9 mouse cellular contexts compared by ENCODE assay signal in the genomic region with DNA sequence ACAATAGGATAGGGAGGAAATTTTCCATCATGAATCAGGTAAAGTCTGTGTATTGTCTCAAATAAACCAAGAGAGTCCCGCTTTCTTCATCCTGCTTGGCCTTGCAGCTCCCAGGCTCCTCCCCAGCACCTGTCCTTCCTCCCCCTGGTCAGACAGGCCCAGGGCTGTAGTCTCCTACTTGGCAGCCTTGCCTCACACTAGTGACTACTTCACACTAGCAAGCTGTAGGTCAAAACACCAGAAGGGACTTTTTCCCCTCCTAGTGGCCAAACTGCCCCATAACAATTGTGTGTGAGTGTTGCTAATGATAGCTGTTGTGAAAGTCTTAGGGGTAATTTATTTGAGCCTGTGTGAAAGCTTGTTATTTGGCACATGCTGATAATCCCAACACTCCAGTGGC.
DNase-seq lines count a peak whose midpoint lies in the region; ATAC-seq and TF ChIP-seq lines count a peak whose summit lies in the region.
"Had no signal": no experiment of that assay in that cellular context is flagged by ENCODE, and none has a peak within 500 bp of the region (broad histone marks: within the 10 kb centered on the region; RNA-seq: fewer than 3 reads in every experiment).

No protein-coding gene starts in this region.

- TF ChIP-seq EP300 in heart, postnatal 0 days (IDR thresholded peaks at IDR 0.05; ENCODE audit: low read depth) = no peak

- H3K4me2 ChIP-seq in heart, postnatal 0 days (ENCODE audit: low read depth, low read length) = no peak overlapping the region
- H3K4me2 ChIP-seq in midbrain, embryonic 11.5 days = no peak overlapping the region
- no peak overlapping the region for H3K4me2 ChIP-seq in midbrain, embryonic 15.5 days

- 80% methylated on average over 1 of the region's 1 CpGs for WGBS in heart, postnatal 0 days
- WGBS in midbrain, embryonic 11.5 days = 88% methylated on average over 1 of the region's 1 CpGs
- 80% methylated on average over 1 of the region's 1 CpGs for WGBS in midbrain, embryonic 15.5 days

- H3K4me1 ChIP-seq in heart, postnatal 0 days (ENCODE audit: control insufficient read depth, insufficient read depth) = no peaks in the 10 kb centered on the region
- no peaks in the 10 kb centered on the region for H3K4me1 ChIP-seq in midbrain, embryonic 11.5 days (ENCODE audit: control insufficient read depth, insufficient read depth, low read length)
- H3K4me1 ChIP-seq in midbrain, embryonic 15.5 days = no peaks in the 10 kb centered on the region

- H3K27me3 ChIP-seq in heart, postnatal 0 days (ENCODE audit: control insufficient read depth, insufficient read depth, low read length) = no peaks in the 10 kb centered on the region; the same call in 1 of the 2 replicates
- no peaks in the 10 kb centered on the region for H3K27me3 ChIP-seq in midbrain, embryonic 11.5 days (ENCODE audit: control insufficient read depth, insufficient read depth, low read length)
- H3K27me3 ChIP-seq in midbrain, embryonic 15.5 days (replicated peaks) = no peaks in the 10 kb centered on the region

- H3K4me3 ChIP-seq in heart, postnatal 0 days (ENCODE audit: low read depth, low read length) = no peak overlapping the region
- no peak overlapping the region for H3K4me3 ChIP-seq in midbrain, embryonic 11.5 days (ENCODE audit: low read depth, low read length)
- H3K4me3 ChIP-seq in midbrain, embryonic 15.5 days = no peak overlapping the region
- H3K4me3 ChIP-seq: erythroblast, embryonic 14.5 days had no signal

- H3K9me3 ChIP-seq in heart, postnatal 0 days (replicated peaks; ENCODE audit: control insufficient read depth, low read length) = no peaks in the 10 kb centered on the region
- H3K9me3 ChIP-seq in midbrain, embryonic 11.5 days (ENCODE audit: control insufficient read depth, low read length) = no peaks in the 10 kb centered on the region
- H3K9me3 ChIP-seq in midbrain, embryonic 15.5 days = no peaks in the 10 kb centered on the region

- no peak for ATAC-seq in heart, postnatal 0 days (ENCODE audit: insufficient read depth, low read depth)
- no peak for ATAC-seq in midbrain, embryonic 11.5 days (ENCODE audit: low FRiP score)
- ATAC-seq in midbrain, embryonic 15.5 days (replicated peaks) = no peak

- H3K36me3 ChIP-seq in heart, postnatal 0 days (replicated peaks; ENCODE audit: control insufficient read depth, insufficient read depth, low read length) = no peaks in the 10 kb centered on the region
- no peaks in the 10 kb centered on the region for H3K36me3 ChIP-seq in midbrain, embryonic 11.5 days (ENCODE audit: control insufficient read depth, insufficient read depth, low read length)
- H3K36me3 ChIP-seq in midbrain, embryonic 15.5 days (replicated peaks) = peaks cover 22% of the 10 kb centered on the region; the same call in 1 of the 2 replicates

- no peak for DNase-seq in heart, postnatal 0 days (ENCODE audit: low spot score)
- no peak for DNase-seq in heart, postnatal 25 days (ENCODE audit: low spot score)
- peak; percentile 81 for DNase-seq in midbrain, embryonic 11.5 days (ENCODE audit: low spot score, missing footprints)
- DNase-seq in Muller cell, postnatal 12 days (ENCODE audit: inconsistent ontology term) = peak; percentile 9
- peak; percentile 12 for DNase-seq in kidney, postnatal 14 days
- DNase-seq in frontal cortex, postnatal 10 days (ENCODE audit: low spot score in 2 of 2) = no peak
- no peak for DNase-seq in ovary, postnatal 14 days (ENCODE audit: low spot score)

- intact Hi-C loops in heart, postnatal 25 days (cut with DNase I) = no loop called here

- H3K9ac ChIP-seq in heart, postnatal 0 days (replicated peaks; ENCODE audit: low read depth, low read length) = no peak overlapping the region
- H3K9ac ChIP-seq in midbrain, embryonic 11.5 days (ENCODE audit: low read length) = no peak overlapping the region
- no peak overlapping the region for H3K9ac ChIP-seq in midbrain, embryonic 15.5 days

- H3K27ac ChIP-seq in heart, postnatal 0 days (ENCODE audit: low read depth) = no peak overlapping the region
- H3K27ac ChIP-seq in midbrain, embryonic 11.5 days (ENCODE audit: low read depth, low read length) = no peak overlapping the region
- H3K27ac ChIP-seq in midbrain, embryonic 15.5 days = no peak overlapping the region

- peak; percentile 49 for TF ChIP-seq CTCF in heart, postnatal 0 days (IDR thresholded peaks at IDR 0.05; ENCODE audit: low read depth)

Comparison
In these comparisons a context has a peak if more than half of its experiments do, and no peak if none do; other contexts are left out.
1. DNase-seq: peak in midbrain, embryonic 11.5 days (single experiment), Muller cell, postnatal 12 days (single experiment) and kidney, postnatal 14 days (single experiment); none in heart, postnatal 0 days (single experiment), heart, postnatal 25 days (single experiment), frontal cortex, postnatal 10 days (0 of 2) and ovary, postnatal 14 days (single experiment).